Mouse (Mus musculus) bone marrow macrophage, adult 2 months (primary cell): Measurements from ENCODE around the gene Oma1.

Source experiments
- CTCF ChIP-seq: IDR thresholded peaks from 2 replicates; pipeline ENCODE4 v1.5.1; 2012; ENCODE audit warnings: low read depth, mild to moderate bottlenecking, low read length, moderate library complexity
- POLR2A ChIP-seq: IDR thresholded peaks from 2 replicates; pipeline ENCODE4 v1.6.1; 2012; ENCODE audit warnings: mild to moderate bottlenecking, low read depth, low read length, borderline replicate concordance

DNA sequence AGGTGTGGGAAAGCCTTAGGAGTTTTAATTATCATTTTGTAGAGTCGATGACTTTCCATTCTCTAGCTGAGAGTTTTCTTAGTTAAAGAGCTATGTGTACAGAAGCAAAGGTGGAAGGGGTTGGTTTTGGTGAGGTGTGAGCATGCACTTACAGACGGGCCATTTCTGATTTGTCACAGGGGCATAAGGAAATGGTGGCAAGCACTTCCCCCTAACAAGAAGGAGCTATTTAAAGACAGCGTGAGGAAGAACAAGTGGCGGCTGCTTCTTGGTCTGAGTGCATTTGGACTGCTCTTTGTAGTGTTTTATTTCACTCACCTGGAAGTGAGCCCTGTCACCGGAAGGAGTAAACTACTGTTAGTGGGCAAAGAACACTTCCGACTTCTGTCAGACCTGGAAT lies 7.8 kb downstream of the Oma1 start:
- no peak for TF ChIP-seq CTCF
- TF ChIP-seq POLR2A = no peak
